Mouse (Mus musculus) gastrocnemius, postnatal 14 days (tissue): ENCODE data around the gene Ufsp1. TPM values are rescaled to one million over a fixed set of nuclear protein-coding genes. Genes with fewer than 3 reads are reported as not detected.

Experiments used
- DNase-seq: peaks from one replicate; pipeline ENCODE4 v3.0.0; 2021; ENCODE audit warnings: mixed read lengths
- intact Hi-C: fragments of 180-260 bp; cut with DNase I; formaldehyde crosslinking; loops from one replicate; pipeline ENCODE4 v1.15.1; 2025; ENCODE audit warnings: low total_unique reads
- microRNA-seq, 2 experiments: library from miRNA; unstranded; fragments of <30 nt; microRNA quantifications; one replicate each; pipeline ENCODE4 v1.2.0; 2021
- total RNA-seq, 2 experiments: library from RNA; stranded (reverse); gene quantifications; 2 replicates each; pipeline ENCODE4 v1.2.3; 2021

Ufsp1 gene
- total RNA-seq, 2 experiments from 2014 or later, result 30.5 to 36.3 TPM

GRCm38 (mm10) chr5:137318570-137318969, 24.1 kb downstream of the Ufsp1 start:
- intact Hi-C loops, result no loop called here

GRCm38 (mm10) chr5:137320996-137321395, 26.6 kb downstream of the Ufsp1 start:
- intact Hi-C loops, result no loop called here
- DNase-seq, result no peak

More at GRCm38 (mm10) chr5:137318570-137318969, 24.1 kb downstream of the Ufsp1 start:
- DNase-seq, result no peak

- DNase-seq, result no peak
- intact Hi-C loops, result no loop called here
These were observed 36.5 kb downstream of the Ufsp1 start for GRCm38 (mm10) chr5:137330910-137331309.

- intact Hi-C loops, result no loop called here
- no peak for DNase-seq
These were observed 38.6 kb downstream of the Ufsp1 start for GRCm38 (mm10) chr5:137332857-137333511.

GRCm38 (mm10) chr5:137333512-137334174, 39.2 kb downstream of the Ufsp1 start, which contains the start of gene Slc12a9:
Gene Slc12a9, minus strand, starts transcription at chr5:137333597.
- peak; percentile 94 for DNase-seq
- intact Hi-C loops, result no loop called here

- intact Hi-C loops, result no loop called here
These were observed 39.9 kb downstream of the Ufsp1 start for GRCm38 (mm10) chr5:137334317-137334716.

GRCm38 (mm10) chr5:137335066-137335465, 40.6 kb downstream of the Ufsp1 start:
- intact Hi-C loops, result no loop called here
- DNase-seq, result no peak

More at GRCm38 (mm10) chr5:137334317-137334716, 39.9 kb downstream of the Ufsp1 start:
- no peak for DNase-seq

- intact Hi-C loops, result no loop called here
- no peak for DNase-seq
These were observed 42.8 kb downstream of the Ufsp1 start for GRCm38 (mm10) chr5:137337190-137337589.

GRCm38 (mm10) chr5:137338256-137338655, 43.8 kb downstream of the Ufsp1 start:
- peak; percentile 94 for DNase-seq
- intact Hi-C loops, result no loop called here

GRCm38 (mm10) chr5:137338663-137339289, 44.3 kb downstream of the Ufsp1 start:
- DNase-seq, result peak; percentile 53
- intact Hi-C loops, result no loop called here

GRCm38 (mm10) chr5:137339290-137339979, 45.0 kb downstream of the Ufsp1 start:
- DNase-seq, result peak; percentile 52
- intact Hi-C loops, result no loop called here

- DNase-seq, result no peak
- intact Hi-C loops, result no loop called here
These were observed 45.8 kb downstream of the Ufsp1 start for GRCm38 (mm10) chr5:137340222-137340621.

GRCm38 (mm10) chr5:137342407-137343012, 48.1 kb downstream of the Ufsp1 start:
- intact Hi-C loops, result no loop called here
- no peak for DNase-seq

GRCm38 (mm10) chr5:137343412-137343811, 49.0 kb downstream of the Ufsp1 start:
- intact Hi-C loops, result no loop called here
- no peak for DNase-seq

- no peak for DNase-seq
- intact Hi-C loops, result no loop called here
These were observed 49.4 kb downstream of the Ufsp1 start for GRCm38 (mm10) chr5:137343869-137344268.

Small RNA genes lying within 50 kb of the gene (microRNA-seq; reads per million reads assigned to microRNA genes)
- gene Mir7036, result 0 to 0.64 reads per million in 2 experiments
- gene Mir8116, result 0.32 to 1.0 reads per million in 2 experiments

Other genes with a start within 250 kb of the Ufsp1 start
- 10 to 100 TPM; 24.3 to 26.0 TPM for gene Ap1s1, start 248.5 kb upstream of the Ufsp1 start, total RNA-seq
- gene Serpine1, start 222.4 kb upstream of the Ufsp1 start, total RNA-seq, result 1 to 10 TPM; 1.2 to 1.9 TPM
- 1 to 10 TPM; 7.6 to 9.1 TPM for gene Trim56, start 178.4 kb upstream of the Ufsp1 start, total RNA-seq
- gene Muc3, start 145.3 kb upstream of the Ufsp1 start, total RNA-seq, result not detected
- gene Muc3a, start 82.2 kb upstream of the Ufsp1 start, total RNA-seq, result under 1 TPM; 0.21 to 0.31 TPM
- 10 to 100 TPM; 48.8 to 59.8 TPM for gene Ache, start 7.1 kb upstream of the Ufsp1 start, total RNA-seq
- gene Srrt, start 13.0 kb downstream of the Ufsp1 start, total RNA-seq, result 10 to 100 TPM; 39.0 to 40.6 TPM
- gene Trip6, start 19.8 kb downstream of the Ufsp1 start, total RNA-seq, result 1 to 10 TPM; 7.9 to 9.6 TPM
- 1 to 10 TPM; 3.1 to 3.3 TPM for gene Slc12a9, start 39.0 kb downstream of the Ufsp1 start, total RNA-seq
- gene Ephb4, start 55.5 kb downstream of the Ufsp1 start, total RNA-seq, result 10 to 100 TPM; 26.5 to 27.4 TPM
- under 1 TPM; 0.02 TPM for gene Zan, start 182.4 kb downstream of the Ufsp1 start, total RNA-seq
- gene Pop7, start 207.9 kb downstream of the Ufsp1 start, total RNA-seq, result 10 to 100 TPM; 15.9 to 16.1 TPM
- gene Gigyf1, start 223.9 kb downstream of the Ufsp1 start, total RNA-seq, result 10 to 100 TPM; 13.4 to 18.5 TPM
- gene Epo, start 238.6 kb downstream of the Ufsp1 start, total RNA-seq, result not detected
- 100 to 1,000 TPM; 194 to 231 TPM for gene Gnb2, start 238.9 kb downstream of the Ufsp1 start, total RNA-seq